Mouse (Mus musculus): ENCODE results near the gene Erich4. TPM values are rescaled to one million over a fixed set of nuclear protein-coding genes. Genes with fewer than 3 reads are reported as not detected.

The Erich4 gene
- not detected in 2 replicates for polyA plus RNA-seq (2015; fragmentation: Nextera tagmentation; extraction: Ambion mirVana)

DNA sequence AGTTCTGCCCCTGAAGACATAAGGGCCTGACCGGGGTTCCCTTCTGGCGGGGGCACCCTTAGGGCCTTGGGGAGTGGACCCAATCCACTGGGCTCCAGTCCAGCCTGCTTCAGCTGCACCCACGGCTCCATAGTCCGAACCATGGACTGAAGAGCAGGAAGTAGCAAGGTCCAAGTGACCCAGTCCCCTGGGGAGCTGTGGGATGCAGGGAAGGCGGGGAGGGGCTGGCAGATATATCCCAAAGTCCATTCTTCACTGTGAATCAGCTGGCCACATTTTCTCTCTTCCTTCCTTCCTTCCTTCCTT lies at the start of gene Erich4:
Erich4 (minus strand) TSS at position 187 of the 306 bp plus-strand sequence.
- Histone ChIP-seq H3K4me3 (no peak within 1 kb of the TSS), H3K4me1 (peaks cover 12% of the 10 kb centered on the region), H3K27ac (replicated peaks) (no peak within 1 kb of the TSS), H3K36me3 (peaks cover under 1% of the 10 kb centered on the region; the same call in 1 of the 2 replicates), H3K4me2 (no peak within 1 kb of the TSS), H3K9ac (no peak within 1 kb of the TSS), H3K27me3 (replicated peaks) (peaks cover 13% of the 10 kb centered on the region), H3K9me3 (no peaks in the 10 kb centered on the region)
- ATAC-seq (ENCODE audit: extremely low read depth, insufficient number of reproducible peaks, low FRiP score, low TSS enrichment): no peak
- 65% methylated on average over 5 of the region's 5 CpGs for WGBS

DNA sequence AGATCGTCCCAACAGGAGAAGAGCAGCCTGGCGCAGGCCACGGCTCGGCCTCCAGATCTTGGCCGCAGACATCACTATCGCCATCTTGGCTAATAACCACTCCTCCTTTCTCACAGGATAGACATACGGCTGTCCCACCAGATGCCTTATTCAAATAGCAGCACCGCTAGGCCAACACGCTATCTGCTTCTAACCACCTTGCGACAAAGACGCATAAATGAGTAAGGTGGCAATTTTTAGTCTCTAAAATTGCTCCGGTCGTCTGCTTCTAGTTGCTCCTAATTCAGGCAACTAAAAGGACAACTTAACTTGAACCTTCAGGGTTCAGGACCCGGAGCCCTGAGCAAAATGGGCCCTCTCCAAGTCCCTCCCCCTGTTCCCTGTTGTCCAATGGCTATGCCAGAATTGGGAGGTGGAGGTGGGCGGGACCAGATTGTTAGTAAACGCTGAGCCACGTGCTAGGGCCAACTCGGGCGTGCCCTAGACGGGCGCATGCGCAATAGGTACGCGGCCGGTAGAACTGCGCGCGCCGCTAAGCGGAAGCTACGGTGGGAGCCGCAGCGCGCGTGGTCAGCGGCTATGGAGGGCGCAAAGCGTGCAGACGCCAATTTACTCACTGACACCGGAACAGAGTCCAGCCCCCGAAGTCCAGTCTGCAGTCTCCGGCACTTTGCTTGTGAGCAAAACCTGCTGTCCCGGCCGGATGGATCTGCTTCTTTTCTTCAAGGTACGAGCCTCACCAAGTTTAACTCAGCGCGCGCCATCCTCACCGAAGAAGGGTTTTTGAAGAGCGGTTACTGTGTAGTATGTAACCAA lies 43.2 kb upstream of the Erich4 start, which contains the start of the genes Bckdha and Exosc5:
Bckdha (minus strand) TSS at position 325 of the 816 bp plus-strand sequence.
Exosc5 (plus strand) TSS at position 508 of the 816 bp plus-strand sequence.
- H3K9me3 ChIP-seq: no peaks in the 10 kb centered on the region
- ATAC-seq (ENCODE audit: extremely low read depth, insufficient number of reproducible peaks, low FRiP score, low TSS enrichment): peak; percentile 97
- H3K9ac ChIP-seq: peak within 1 kb of the TSS; percentile 88
- peak within 1 kb of the TSS; percentile 84 for H3K4me2 ChIP-seq
- peak within 1 kb of the TSS; percentile 57 for H3K27ac ChIP-seq (replicated peaks)
- WGBS: under 1% methylated on average over 50 of the region's 50 CpGs
- no peaks in the 10 kb centered on the region for H3K27me3 ChIP-seq (replicated peaks)
- H3K4me3 ChIP-seq: peak within 1 kb of the TSS; percentile 82
- H3K4me1 ChIP-seq: peaks cover 23% of the 10 kb centered on the region
- H3K36me3 ChIP-seq: peaks cover 15% of the 10 kb centered on the region

DNA sequence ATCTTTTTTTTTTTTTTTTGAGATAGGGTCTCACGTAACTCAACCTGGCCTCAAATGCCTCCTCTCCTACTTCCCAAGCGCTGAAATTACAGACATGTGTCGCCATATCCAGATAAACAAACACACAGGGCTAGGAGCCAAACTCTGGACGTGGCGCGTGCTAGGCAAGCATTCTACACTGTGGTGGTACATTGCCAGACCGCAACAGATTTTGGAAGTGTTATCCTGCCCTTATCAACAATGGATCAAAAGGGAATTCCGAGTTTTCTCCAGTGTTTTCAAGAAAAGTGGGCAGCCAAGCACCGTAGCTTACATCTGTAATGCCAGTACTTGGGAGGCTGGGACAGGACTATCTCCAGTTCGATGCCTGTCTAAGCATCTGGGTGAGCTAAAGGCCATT lies 42.1 kb upstream of the Erich4 start:
- no peaks in the 10 kb centered on the region for H3K27me3 ChIP-seq (replicated peaks)
- peak overlapping the region; percentile 82 for H3K4me3 ChIP-seq
- H3K36me3 ChIP-seq: peaks cover 4% of the 10 kb centered on the region
- H3K4me2 ChIP-seq: peak overlapping the region; percentile 84
- H3K9me3 ChIP-seq: no peaks in the 10 kb centered on the region
- 33% methylated on average over 10 of the region's 10 CpGs for WGBS
- no peak overlapping the region for H3K27ac ChIP-seq (replicated peaks)
- H3K9ac ChIP-seq: peak overlapping the region; percentile 88
- ATAC-seq (ENCODE audit: extremely low read depth, insufficient number of reproducible peaks, low FRiP score, low TSS enrichment): no peak
- H3K4me1 ChIP-seq: peaks cover 23% of the 10 kb centered on the region

DNA sequence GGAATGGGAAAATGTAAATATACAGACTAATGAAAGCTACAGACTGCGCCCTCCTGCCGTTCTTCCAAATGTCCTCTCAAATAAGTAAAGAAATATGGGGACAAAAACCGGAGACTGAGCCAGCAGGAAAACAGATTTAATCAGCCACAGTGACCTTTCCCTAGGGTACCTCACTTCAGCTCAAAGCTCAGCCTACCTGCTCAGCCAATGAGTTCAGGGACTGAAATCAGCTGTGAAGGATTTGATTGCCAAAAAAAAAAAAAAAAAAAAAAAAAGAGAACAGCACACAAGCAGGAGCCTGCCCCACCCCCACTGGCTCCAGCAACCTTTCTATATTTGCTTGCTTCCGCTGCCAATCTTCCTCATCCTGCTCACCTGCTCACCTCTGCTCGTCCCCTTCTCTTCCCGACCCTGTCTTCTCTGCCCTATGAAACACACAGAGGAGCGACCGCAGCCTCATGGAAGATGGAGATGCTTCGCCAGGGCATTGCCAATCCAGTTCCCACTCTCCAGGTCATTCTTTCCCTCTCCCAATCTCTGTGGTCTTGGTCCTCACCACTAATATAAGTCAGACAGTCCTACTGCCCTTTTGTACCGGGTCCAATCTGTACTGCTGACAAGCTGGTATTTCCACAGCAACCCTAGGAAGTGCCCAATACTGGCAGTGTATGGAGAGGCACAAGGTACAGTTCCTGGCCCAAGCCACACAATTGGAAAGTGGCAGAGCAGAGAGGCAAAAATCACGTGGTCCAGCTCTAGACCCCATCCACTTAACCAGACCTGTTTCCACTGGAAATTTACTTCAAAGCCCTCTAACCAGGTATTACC lies 40.1 kb upstream of the Erich4 start:
- Histone ChIP-seq H3K27me3 (replicated peaks) (no peaks in the 10 kb centered on the region), H3K36me3 (no peaks in the 10 kb centered on the region), H3K4me2 (no peak overlapping the region), H3K4me3 (no peak overlapping the region), H3K9me3 (no peaks in the 10 kb centered on the region), H3K4me1 (peaks cover 23% of the 10 kb centered on the region), H3K9ac (no peak overlapping the region), H3K27ac (replicated peaks) (no peak overlapping the region)
- ATAC-seq (ENCODE audit: extremely low read depth, insufficient number of reproducible peaks, low FRiP score, low TSS enrichment): no peak
- 70% methylated on average over 11 of the region's 11 CpGs for WGBS

DNA sequence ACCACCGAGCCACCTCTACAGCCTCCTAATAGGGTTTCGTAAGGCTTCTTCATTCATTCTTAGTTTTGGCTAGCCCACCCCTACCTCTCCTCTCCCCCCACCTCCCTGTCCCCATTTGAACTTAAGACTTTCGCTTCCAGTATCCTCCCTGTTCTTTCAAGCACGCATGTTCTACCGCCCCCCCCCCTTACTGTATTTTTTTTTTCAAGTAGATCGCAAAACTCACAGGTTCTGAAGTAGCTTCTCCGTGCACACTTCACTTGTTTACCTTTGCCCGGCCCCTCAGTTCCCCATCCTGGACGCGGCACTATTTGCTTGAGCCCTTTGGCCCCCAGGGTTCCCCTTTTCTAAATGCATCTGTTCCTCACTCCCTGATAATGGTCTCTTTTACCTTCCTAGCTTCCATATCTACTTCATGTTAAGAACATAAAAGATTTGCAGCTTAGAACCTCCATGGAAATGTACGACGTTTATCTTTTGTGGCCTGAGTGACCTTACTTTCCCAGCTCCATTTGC lies 36.6 kb upstream of the Erich4 start:
- peaks cover 4% of the 10 kb centered on the region for H3K4me1 ChIP-seq
- H3K27ac ChIP-seq (replicated peaks): no peak overlapping the region
- ATAC-seq (ENCODE audit: extremely low read depth, insufficient number of reproducible peaks, low FRiP score, low TSS enrichment): no peak
- H3K4me2 ChIP-seq: no peak overlapping the region
- H3K4me3 ChIP-seq: no peak overlapping the region
- H3K27me3 ChIP-seq (replicated peaks): no peaks in the 10 kb centered on the region
- H3K36me3 ChIP-seq: no peaks in the 10 kb centered on the region
- WGBS: 77% methylated on average over 12 of the region's 12 CpGs
- H3K9ac ChIP-seq: no peak overlapping the region
- H3K9me3 ChIP-seq: no peaks in the 10 kb centered on the region

DNA sequence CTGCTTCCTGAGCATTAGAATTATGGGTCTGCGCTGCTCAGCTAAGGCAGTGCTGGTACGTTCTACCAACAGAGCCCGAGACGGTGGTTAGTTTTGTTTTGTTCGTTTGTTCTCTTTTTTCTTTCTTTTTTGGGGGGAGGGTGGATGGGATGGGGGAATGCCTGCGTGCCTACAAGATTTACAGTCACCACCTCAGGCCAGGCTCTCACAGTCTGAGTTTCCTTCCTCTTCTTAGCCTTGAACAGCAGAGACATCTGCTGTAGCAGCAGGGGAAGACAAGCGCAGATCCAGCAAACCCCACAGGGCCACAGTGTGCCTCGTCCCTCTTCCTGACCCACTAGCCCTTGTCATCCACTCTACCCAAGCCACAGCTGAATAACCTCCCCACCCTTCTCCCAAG lies 35.6 kb upstream of the Erich4 start:
- H3K36me3 ChIP-seq: no peaks in the 10 kb centered on the region
- no peaks in the 10 kb centered on the region for H3K27me3 ChIP-seq (replicated peaks)
- H3K9ac ChIP-seq: no peak overlapping the region
- no peak overlapping the region for H3K4me2 ChIP-seq
- 82% methylated on average over 8 of the region's 8 CpGs for WGBS
- no peak overlapping the region for H3K27ac ChIP-seq (replicated peaks)
- H3K9me3 ChIP-seq: no peaks in the 10 kb centered on the region
- ATAC-seq (ENCODE audit: extremely low read depth, insufficient number of reproducible peaks, low FRiP score, low TSS enrichment): no peak
- no peaks in the 10 kb centered on the region for H3K4me1 ChIP-seq
- H3K4me3 ChIP-seq: no peak overlapping the region

DNA sequence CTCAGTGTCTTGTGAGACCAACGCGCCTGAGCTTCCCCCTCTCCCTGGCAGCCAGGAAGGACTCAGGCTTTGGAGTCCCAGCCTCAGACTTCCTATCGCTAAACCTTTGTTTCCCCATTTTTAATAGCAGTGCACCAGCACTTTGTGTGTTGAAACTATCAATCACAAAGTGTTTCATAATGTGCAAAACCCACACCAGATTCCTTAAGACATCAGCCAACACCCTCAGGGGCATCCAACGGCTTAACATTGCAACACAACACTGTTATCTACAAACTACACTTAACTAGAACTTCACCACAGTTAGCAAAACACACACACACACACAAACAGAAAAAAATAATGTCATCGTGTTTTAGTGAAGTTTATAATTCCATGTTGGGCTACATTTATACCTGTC lies 34.1 kb upstream of the Erich4 start:
- ATAC-seq (ENCODE audit: extremely low read depth, insufficient number of reproducible peaks, low FRiP score, low TSS enrichment): no peak
- H3K4me1 ChIP-seq: 0 out of 2 replicates have a peak, but pooled peaks cover 2% of the 10 kb centered on the region
- no peaks in the 10 kb centered on the region for H3K27me3 ChIP-seq (replicated peaks)
- H3K27ac ChIP-seq (replicated peaks): no peak overlapping the region
- H3K9me3 ChIP-seq: no peaks in the 10 kb centered on the region
- H3K4me2 ChIP-seq: no peak overlapping the region
- no peak overlapping the region for H3K9ac ChIP-seq
- no peaks in the 10 kb centered on the region for H3K36me3 ChIP-seq
- WGBS: 55% methylated on average over 5 of the region's 5 CpGs
- H3K4me3 ChIP-seq: no peak overlapping the region

DNA sequence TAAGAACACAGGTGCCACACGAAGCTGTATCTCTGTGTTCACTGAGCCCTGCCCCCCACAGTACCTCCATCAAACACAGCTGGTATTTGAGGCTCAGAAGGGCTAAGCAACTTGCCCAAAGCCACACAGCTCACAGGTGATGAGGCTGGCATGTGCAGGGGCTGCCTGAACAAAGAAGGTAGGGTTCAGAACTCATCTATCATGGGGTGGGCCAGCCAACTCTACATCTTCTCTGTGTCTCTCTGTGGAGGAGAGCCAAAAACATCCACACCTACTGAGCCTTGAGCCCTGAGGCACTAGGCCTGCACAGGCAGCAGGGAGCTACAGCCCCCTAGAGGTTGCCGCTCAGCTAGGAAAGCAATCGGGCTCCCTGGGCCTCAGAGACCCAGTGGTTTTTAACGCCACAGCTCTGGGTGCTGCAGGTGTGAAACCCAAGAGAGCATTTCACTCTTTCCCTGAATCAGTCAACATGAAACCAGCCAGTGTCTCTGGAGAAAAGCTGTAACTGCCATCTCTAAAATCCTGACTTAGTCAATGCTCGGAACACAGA lies 32.0 kb upstream of the Erich4 start:
- H3K4me3 ChIP-seq: no peak overlapping the region
- WGBS: 51% methylated on average over 5 of the region's 5 CpGs

DNA sequence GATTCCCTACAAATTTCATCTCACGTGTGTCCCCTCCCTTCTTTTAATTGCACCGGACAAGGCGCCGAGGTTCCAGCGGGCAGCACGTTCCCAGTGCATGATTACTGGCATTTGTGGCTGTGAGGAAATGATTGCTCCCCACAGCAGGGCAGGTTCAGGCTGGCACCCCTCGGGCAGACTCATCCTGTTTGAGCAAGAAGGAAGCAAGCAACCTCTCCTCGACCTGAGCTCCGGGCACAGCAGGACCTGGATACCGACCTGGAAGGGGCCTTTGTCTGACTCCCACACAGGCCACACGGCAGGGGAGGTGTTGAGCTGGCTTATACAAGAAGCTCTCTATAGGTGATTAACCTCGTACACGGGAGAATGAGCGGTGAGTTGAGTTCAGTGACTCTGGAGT lies 29.4 kb upstream of the Erich4 start:
- Histone ChIP-seq H3K9ac (no peak overlapping the region), H3K4me1 (0 out of 2 replicates have a peak, but pooled peaks cover 12% of the 10 kb centered on the region), H3K36me3 (peaks cover 5% of the 10 kb centered on the region), H3K9me3 (no peaks in the 10 kb centered on the region), H3K4me3 (no peak overlapping the region), H3K27me3 (replicated peaks) (no peaks in the 10 kb centered on the region), H3K4me2 (no peak overlapping the region), H3K27ac (replicated peaks) (no peak overlapping the region)
- no peak for ATAC-seq (ENCODE audit: extremely low read depth, insufficient number of reproducible peaks, low FRiP score, low TSS enrichment)
- 57% methylated on average over 14 of the region's 14 CpGs for WGBS

More for the DNA sequence above, 32.0 kb upstream of the Erich4 start:
- 0 out of 2 replicates have a peak, but pooled peaks cover 12% of the 10 kb centered on the region for H3K4me1 ChIP-seq
- no peak overlapping the region for H3K4me2 ChIP-seq
- H3K36me3 ChIP-seq: no peaks in the 10 kb centered on the region
- H3K27ac ChIP-seq (replicated peaks): no peak overlapping the region
- 0 out of 2 replicates have a peak overlapping the region, but pooled peaks have one; percentile 28 for H3K9ac ChIP-seq
- no peak for ATAC-seq (ENCODE audit: extremely low read depth, insufficient number of reproducible peaks, low FRiP score, low TSS enrichment)
- no peaks in the 10 kb centered on the region for H3K9me3 ChIP-seq
- no peaks in the 10 kb centered on the region for H3K27me3 ChIP-seq (replicated peaks)

DNA sequence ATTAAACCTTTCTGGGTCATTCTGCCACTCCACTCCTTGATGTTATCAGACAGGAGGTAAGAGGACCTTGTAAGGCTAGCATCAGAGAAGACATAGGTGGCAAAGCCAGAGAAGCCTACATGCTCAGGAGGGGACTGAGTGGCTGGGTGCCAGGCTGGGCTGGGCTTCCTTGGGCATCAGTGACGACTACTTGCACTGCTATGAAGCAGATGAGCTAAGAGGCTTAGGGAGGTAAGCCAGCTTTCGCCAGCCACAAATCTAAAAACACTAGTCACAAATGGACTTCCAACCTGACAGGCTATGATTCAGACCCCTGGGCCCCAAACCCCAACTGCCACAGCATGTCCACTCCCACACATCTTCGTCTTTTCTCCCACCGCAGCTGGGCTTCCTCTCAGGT lies 28.9 kb upstream of the Erich4 start:
- Histone ChIP-seq H3K27me3 (replicated peaks) (no peaks in the 10 kb centered on the region), H3K9me3 (no peaks in the 10 kb centered on the region), H3K27ac (replicated peaks) (no peak overlapping the region), H3K9ac (0 out of 2 replicates have a peak overlapping the region, but pooled peaks have one; percentile 7), H3K4me1 (0 out of 2 replicates have a peak, but pooled peaks cover 12% of the 10 kb centered on the region), H3K4me2 (no peak overlapping the region), H3K36me3 (peaks cover 6% of the 10 kb centered on the region), H3K4me3 (no peak overlapping the region)
- ATAC-seq (ENCODE audit: extremely low read depth, insufficient number of reproducible peaks, low FRiP score, low TSS enrichment): no peak
- 62% methylated on average over 4 of the region's 4 CpGs for WGBS

DNA sequence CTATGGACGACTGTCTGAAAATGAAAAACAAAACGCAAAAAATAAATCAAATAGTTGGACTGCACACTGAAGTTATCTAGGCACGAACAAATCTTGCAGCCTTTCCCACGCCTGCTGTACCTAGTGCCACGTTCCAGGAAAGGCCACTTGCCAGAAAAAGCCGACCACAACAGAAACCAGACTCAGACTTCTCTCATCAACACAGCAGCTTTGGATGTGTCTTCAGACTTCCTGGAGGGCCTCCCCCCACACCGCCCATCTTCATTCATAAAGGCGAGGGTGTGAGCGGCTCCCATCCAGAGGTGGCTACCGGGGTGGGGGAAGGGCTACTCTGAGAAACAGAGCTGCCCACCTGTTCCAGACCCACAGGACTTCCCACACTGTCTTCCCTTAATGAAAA lies 28.4 kb upstream of the Erich4 start:
- peaks cover 14% of the 10 kb centered on the region for H3K4me1 ChIP-seq
- H3K9me3 ChIP-seq: no peaks in the 10 kb centered on the region
- ATAC-seq (ENCODE audit: extremely low read depth, insufficient number of reproducible peaks, low FRiP score, low TSS enrichment): no peak
- H3K27ac ChIP-seq (replicated peaks): no peak overlapping the region
- no peak overlapping the region for H3K4me2 ChIP-seq
- no peaks in the 10 kb centered on the region for H3K27me3 ChIP-seq (replicated peaks)
- no peak overlapping the region for H3K4me3 ChIP-seq
- H3K36me3 ChIP-seq: peaks cover 9% of the 10 kb centered on the region
- 60% methylated on average over 10 of the region's 10 CpGs for WGBS
- 0 out of 2 replicates have a peak overlapping the region, but pooled peaks have one; percentile 7 for H3K9ac ChIP-seq
